Mouse (Mus musculus): ENCODE results near the gene Cdc42ep5.
"Not testable (repeated sequence)": the region's sequence is repeated elsewhere in the genome, so short reads cannot be mapped to it uniquely, and the experiment has no call there.

The Cdc42ep5 gene

GRCm38 (mm10) chr7:4164090-4164910 is at the start of gene Cdc42ep5:
Gene Cdc42ep5, minus strand, starts transcription at chr7:4164860.
- peak; percentile 87 for DNase-seq (ENCODE audit: low read depth)

- not testable (repeated sequence) for DNase-seq (ENCODE audit: low read depth)
These were observed 48.8 kb upstream of the Cdc42ep5 start for GRCm38 (mm10) chr7:4213436-4213835.

GRCm38 (mm10) chr7:4208626-4209025 is 44.0 kb upstream of the Cdc42ep5 start:
- peak; percentile 6 for DNase-seq (ENCODE audit: low read depth)

GRCm38 (mm10) chr7:4207126-4207525 is 42.5 kb upstream of the Cdc42ep5 start:
- DNase-seq (ENCODE audit: low read depth) = no peak

- DNase-seq (ENCODE audit: low read depth) = peak; percentile 81
These were observed 13.8 kb upstream of the Cdc42ep5 start for GRCm38 (mm10) chr7:4178438-4178837.

GRCm38 (mm10) chr7:4170193-4170938 is 5.7 kb upstream of the Cdc42ep5 start:
- DNase-seq (ENCODE audit: low read depth) = no peak

- DNase-seq (ENCODE audit: low read depth) = no peak
These were observed 2.4 kb upstream of the Cdc42ep5 start for GRCm38 (mm10) chr7:4167098-4167497.

GRCm38 (mm10) chr7:4165286-4165685 is 626 bp upstream of the Cdc42ep5 start:
- DNase-seq (ENCODE audit: low read depth) = no peak

GRCm38 (mm10) chr7:4163571-4164072 is 1.0 kb downstream of the Cdc42ep5 start:
- peak; percentile 66 for DNase-seq (ENCODE audit: low read depth)

GRCm38 (mm10) chr7:4161596-4161995 is 3.1 kb downstream of the Cdc42ep5 start:
- not testable (repeated sequence) for DNase-seq (ENCODE audit: low read depth)

- DNase-seq (ENCODE audit: low read depth) = no peak
These were observed 9.7 kb downstream of the Cdc42ep5 start for GRCm38 (mm10) chr7:4154976-4155375.

GRCm38 (mm10) chr7:4154356-4154755 is 10.3 kb downstream of the Cdc42ep5 start:
- no peak for DNase-seq (ENCODE audit: low read depth)

- DNase-seq (ENCODE audit: low read depth) = no peak
These were observed 13.4 kb downstream of the Cdc42ep5 start for GRCm38 (mm10) chr7:4151241-4151640.

GRCm38 (mm10) chr7:4150811-4151221 is 13.8 kb downstream of the Cdc42ep5 start:
- no peak for DNase-seq (ENCODE audit: low read depth)

- no peak for DNase-seq (ENCODE audit: low read depth)
These were observed 14.6 kb downstream of the Cdc42ep5 start, which contains the start of gene Leng9 for GRCm38 (mm10) chr7:4150059-4150541. Gene Leng9, minus strand, starts transcription at chr7:4150374.

- peak; percentile 93 for DNase-seq (ENCODE audit: low read depth)
These were observed 15.2 kb downstream of the Cdc42ep5 start for GRCm38 (mm10) chr7:4149209-4150054.

GRCm38 (mm10) chr7:4148341-4149208 is 16.1 kb downstream of the Cdc42ep5 start:
- DNase-seq (ENCODE audit: low read depth) = peak; percentile 42

- DNase-seq (ENCODE audit: low read depth) = peak; percentile 58
These were observed 16.8 kb downstream of the Cdc42ep5 start for GRCm38 (mm10) chr7:4147836-4148235.

- no peak for DNase-seq (ENCODE audit: low read depth)
These were observed 17.3 kb downstream of the Cdc42ep5 start for GRCm38 (mm10) chr7:4147371-4147770.

All from NIH3T3 (cell line).